Mouse (Mus musculus) gonadal fat pad, adult 2 months (tissue): Measurements from ENCODE around the gene Pinlyp. TPM values are rescaled to one million over a fixed set of nuclear protein-coding genes. Genes with fewer than 3 reads are reported as not detected.

Experiments
- DNase-seq: peaks from one replicate; pipeline ENCODE4 v3.0.0-alpha.2; 2012; ENCODE audit warnings: low read depth
- polyA plus RNA-seq: library from polyadenylated mRNA; depleted of rRNA; stranded (reverse); fragments of >200 nt; gene quantifications from 2 replicates; pipeline ENCODE4 v1.2.3, GENCODE M21; 2012

Gene Pinlyp
- polyA plus RNA-seq, 1 experiment, result 0.41 TPM

DNA sequence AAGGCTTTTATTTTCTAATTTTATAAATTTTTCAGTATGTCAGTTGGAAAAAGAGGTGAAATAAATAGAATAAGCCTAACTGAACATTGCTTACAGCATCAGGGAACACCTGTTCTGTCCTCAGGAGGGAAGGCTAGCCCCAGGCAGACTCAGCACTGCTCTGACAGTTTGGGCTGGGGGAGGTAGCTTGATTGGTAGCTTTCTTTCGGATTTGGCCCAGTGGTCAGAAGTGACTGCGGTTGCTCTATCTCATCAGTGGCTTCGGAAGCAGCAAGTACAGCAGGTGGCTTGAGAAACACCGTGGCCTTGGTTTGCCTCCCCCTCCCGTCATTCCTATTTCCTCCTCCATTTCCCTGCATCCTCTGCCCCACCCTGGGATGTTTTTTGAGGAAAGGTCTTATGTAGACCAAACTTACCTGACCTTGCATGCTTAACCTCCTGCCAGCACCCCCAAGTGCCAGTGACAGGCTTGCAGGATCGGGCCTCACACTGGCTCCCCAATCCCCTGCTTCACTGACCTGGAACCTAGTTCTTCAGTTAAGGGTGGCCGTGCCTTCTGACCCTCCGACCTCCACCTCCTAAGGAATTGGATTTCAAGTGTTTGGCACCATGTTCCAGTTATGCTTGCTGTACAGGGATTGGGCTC lies 17.4 kb upstream of the Pinlyp start:
- DNase-seq, result no peak

- DNase-seq, result no peak
These were observed 15.5 kb upstream of the Pinlyp start for GRCm38 (mm10) chr7:24561450-24561849.

DNA sequence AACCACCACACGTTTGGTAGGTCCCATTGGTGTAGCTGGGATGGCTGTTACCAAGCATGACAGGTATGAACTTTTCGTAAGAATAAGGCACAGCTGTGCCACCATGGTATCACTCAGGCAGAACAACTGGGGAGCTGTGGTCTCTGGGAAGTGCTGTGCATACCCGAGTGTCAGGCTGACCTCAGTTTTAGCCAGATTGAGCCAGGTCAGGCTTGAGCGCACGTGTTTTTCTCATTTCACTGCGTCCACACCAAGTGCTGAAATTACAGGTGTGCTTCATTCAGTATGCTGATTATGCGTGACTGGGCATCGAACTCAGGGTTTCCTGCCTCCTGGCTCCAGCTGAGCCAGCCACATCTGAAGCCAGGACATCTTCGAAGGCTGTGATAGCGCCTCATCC lies 9.9 kb upstream of the Pinlyp start:
- DNase-seq, result no peak

GRCm38 (mm10) chr7:24551985-24552759 lies 6.3 kb upstream of the Pinlyp start:
- DNase-seq, result peak; percentile 76

DNA sequence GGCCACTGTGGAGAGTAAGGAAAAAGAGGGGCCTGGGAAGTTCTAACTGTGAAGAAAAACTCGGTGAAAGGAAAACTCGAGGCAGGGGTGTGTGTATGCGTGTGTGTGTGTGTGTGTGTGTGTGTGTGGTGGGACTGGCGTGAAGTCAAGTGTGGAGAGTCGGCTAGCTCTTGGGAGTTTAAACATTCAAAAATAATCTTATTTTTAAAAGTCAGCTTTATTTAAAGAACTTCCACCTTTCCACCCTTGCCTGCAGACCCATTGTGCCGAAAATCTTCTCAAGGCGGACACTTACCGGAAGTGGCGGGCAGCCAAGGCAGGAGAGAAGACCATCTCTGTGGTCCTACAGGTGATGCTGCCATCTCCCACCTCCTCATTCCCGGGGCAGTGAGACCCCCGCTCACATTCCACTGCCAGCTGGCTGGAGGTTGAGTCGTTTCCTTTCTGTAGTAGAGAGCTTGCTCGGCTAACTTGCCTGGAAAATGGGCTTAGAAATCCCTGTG lies 1.7 kb upstream of the Pinlyp start:
- no peak for DNase-seq

- DNase-seq, result peak; percentile 96
These were observed 894 bp upstream of the Pinlyp start for GRCm38 (mm10) chr7:24546634-24547389.

DNA sequence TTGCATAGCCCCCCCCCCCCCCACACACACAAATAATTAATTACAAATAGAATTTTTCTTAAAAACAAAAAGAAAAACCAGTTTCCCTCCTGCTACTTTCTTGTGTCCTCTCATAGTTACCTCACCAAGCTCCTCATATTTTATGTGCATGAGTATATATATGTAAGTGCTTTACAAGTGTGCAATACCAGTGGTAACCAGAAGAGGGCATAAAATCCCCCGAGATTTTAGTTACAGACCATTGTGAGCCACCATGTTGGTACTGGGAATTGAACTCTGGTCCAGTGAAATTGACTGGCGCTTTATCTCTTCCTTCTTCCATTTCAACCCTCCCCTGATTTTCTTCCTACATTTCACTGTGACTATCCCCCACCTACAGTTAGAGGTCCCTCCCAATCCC lies 1.4 kb downstream of the Pinlyp start:
- no peak for DNase-seq

DNA sequence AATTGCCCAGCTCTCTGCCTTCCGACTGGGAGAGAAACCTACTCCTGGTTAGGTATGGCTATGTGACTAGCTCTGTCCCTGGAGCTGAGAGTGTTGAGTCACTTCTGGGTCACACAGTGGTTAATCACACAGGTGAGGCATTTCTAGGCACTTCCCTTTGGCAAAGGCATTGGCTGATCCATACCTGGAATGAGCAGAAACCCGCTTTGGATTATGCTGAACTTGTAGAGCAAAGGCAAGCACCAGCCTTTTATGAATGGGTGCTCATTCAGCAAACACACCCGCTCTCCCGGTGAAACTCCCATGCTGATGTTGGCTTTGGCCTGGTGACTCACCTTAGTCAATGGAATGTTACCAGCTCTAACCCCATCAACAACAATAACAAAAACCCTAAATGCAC lies 6.2 kb downstream of the Pinlyp start:
- peak; percentile 73 for DNase-seq

- DNase-seq, result no peak
These were observed 7.2 kb downstream of the Pinlyp start for GRCm38 (mm10) chr7:24538701-24539100.

DNA sequence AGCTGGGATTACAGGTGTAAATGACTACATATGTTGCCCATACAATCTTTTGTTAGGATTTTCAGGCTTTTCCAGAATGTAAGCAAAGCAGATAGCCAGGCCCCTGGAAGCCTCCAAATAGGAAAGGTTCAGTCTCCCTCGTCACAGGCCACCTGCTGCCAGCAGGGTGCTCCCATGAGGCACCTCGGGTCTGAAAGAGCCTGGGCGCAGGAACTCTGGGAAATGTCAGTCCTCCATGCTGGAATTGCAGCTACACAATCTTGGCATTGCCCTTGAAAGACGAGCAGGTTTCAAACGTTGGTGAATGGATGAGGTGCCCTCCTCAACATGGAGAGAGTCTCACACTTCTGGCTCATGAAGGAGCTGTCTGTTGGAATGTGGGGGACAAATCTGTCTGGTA lies 7.8 kb downstream of the Pinlyp start:
- no peak for DNase-seq

- DNase-seq, result no peak
These were observed 8.3 kb downstream of the Pinlyp start for GRCm38 (mm10) chr7:24537591-24537990.

GRCm38 (mm10) chr7:24537081-24537480 lies 8.8 kb downstream of the Pinlyp start:
- DNase-seq, result no peak

- DNase-seq, result no peak
These were observed 11.6 kb downstream of the Pinlyp start for GRCm38 (mm10) chr7:24534301-24534700.

DNA sequence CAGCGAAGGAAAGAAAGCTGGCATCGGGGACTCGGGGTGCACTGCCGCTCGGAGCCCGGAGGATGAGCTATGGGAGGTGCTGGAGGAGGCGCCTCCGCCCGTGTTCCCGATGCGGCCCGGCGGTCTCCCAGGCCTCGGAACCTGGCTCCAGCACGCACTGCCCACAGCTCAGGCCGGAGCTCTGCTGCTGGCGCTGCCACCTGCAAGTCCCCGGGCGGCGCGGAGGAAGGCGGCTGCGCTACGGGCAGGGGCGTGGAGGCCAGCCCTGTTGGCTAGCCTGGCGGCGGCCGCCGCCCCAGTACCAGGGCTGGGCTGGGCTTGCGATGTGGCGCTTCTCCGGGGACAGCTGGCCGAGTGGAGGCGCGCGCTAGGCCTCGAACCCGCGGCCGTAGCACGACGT lies 12.1 kb downstream of the Pinlyp start:
- no peak for DNase-seq

DNA sequence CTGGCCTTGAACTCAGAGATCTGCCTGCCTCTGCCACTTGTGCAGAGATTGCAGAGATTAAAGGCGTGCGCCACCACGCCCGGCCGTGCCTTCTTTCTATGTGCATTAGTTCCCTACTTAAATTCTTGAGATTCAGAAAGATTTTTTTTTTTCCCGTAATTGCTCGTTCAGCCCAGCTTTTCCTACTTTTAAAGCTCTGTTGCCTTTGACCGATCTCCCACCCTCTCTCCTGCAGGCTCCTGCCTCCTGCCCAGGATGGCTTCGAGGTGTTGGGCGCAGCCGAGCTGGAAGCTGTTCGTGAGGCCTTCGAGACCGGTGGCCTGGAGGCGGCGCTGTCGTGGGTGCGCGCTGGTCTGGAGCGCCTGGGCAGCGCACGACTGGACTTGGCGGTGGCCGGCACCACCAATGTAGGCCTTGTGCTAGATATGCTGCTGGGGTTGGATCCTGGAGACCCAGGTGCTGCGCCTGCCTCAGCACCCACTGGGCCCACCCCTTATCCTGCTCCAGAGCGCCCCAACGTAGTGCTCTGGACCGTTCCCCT lies 12.8 kb downstream of the Pinlyp start:
- DNase-seq, result no peak

GRCm38 (mm10) chr7:24531211-24531971 lies 14.5 kb downstream of the Pinlyp start:
- DNase-seq, result no peak

GRCm38 (mm10) chr7:24530062-24530931 lies 15.6 kb downstream of the Pinlyp start, which contains the start of gene Irgq:
Gene Irgq, plus strand, starts transcription at chr7:24530689.
- DNase-seq, result peak; percentile 99

DNA sequence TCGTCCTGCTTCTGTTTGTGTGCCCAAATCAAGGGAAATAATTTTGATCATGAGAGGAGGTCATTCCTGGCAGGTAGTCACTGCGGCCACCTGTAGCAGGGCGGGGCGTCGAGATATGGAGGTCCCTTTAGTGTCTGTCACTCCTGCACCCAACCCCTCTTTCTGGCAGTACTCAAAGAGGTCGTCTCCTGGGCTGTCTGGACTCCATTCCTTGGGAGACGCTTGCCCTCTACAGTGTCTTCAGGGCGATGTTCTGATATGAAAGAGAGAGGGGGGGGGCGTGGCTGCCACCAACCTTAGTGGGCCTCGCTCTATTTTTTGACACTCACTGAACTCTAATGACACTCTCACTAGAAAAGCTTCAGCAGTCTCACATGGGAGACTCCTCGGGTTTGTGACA lies 16.3 kb downstream of the Pinlyp start:
- no peak for DNase-seq

- no peak for DNase-seq
These were observed 17.1 kb downstream of the Pinlyp start for GRCm38 (mm10) chr7:24528861-24529260.

DNA sequence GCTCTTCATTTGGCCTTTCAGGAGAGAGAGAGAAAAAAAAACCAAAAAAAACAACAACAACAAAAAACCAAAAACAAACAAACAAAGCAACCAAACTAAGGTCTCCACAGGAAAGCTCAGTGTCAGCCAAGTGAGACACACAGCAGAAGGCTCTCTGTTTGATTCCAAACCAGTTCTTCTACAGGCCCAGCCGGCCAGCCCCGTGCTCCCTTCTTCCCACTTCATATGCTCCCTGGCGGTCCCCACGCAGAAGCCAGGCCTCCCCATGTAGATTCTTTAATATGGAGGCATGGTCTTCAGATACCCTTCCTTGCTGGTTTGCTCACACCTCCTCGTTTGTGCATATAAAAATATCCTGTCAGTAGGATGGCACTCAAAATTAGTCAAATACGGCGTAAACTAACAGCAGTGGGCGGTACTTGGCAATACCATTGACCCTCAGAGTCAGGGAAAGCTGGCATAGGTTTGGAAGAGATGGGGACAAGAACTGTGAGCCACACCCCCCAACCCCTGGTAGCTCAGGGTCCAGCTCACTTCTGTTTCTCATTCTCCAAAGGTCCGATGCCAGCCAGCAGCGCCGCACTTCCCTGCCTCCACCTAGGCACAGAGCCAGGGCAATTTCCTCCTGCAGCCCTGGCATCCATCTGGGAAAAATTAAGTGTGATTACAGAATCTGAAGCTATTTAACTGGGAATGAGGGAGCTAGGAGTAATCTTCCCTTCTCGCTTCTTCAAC lies 20.1 kb downstream of the Pinlyp start:
- DNase-seq, result no peak
